Mouse (Mus musculus) brain, embryonic 14.5 days (tissue): Measurements from ENCODE around the gene Lmo7. TPM values are rescaled to one million over a fixed set of nuclear protein-coding genes. Genes with fewer than 3 reads are reported as not detected.

Experiments used
- DNase-seq: peaks from one replicate; pipeline ENCODE4 v3.0.0-alpha.2; 2011; ENCODE audit warnings: low read depth
- CTCF ChIP-seq: fragments of 200-500 bp; IDR thresholded peaks from 2 replicates; pipeline ENCODE4 v1.5.1; 2012; ENCODE audit warnings: inconsistent platforms, mild to moderate bottlenecking, moderate library complexity, borderline replicate concordance; ENCODE audit not compliant: insufficient read depth, insufficient read length; ENCODE audit errors: extremely low read depth
- POLR2A ChIP-seq: fragments of 200-500 bp; IDR thresholded peaks from 2 replicates; pipeline ENCODE4 v1.6.1; 2012; ENCODE audit warnings: mild to moderate bottlenecking, inconsistent platforms, borderline replicate concordance; ENCODE audit not compliant: poor library complexity, insufficient read depth, insufficient read length, severe bottlenecking; ENCODE audit errors: extremely low read depth
- polyA plus RNA-seq: library from polyadenylated mRNA; depleted of rRNA; stranded (reverse); fragments of >200 nt; gene quantifications from 2 replicates; pipeline ENCODE4 v1.2.3, GENCODE M21; 2012

The Lmo7 gene
- polyA plus RNA-seq, 1 experiment = 3.9 TPM

GRCm38 (mm10) chr14:101806058-101806457, 76.3 kb downstream of the Lmo7 start:
- no peak for TF ChIP-seq POLR2A
- TF ChIP-seq CTCF = no peak
- DNase-seq = no peak

- no peak for DNase-seq
- no peak for TF ChIP-seq CTCF
- no peak for TF ChIP-seq POLR2A
Measured at GRCm38 (mm10) chr14:101806607-101807006, 76.8 kb downstream of the Lmo7 start.

GRCm38 (mm10) chr14:101816450-101816849, 86.7 kb downstream of the Lmo7 start:
- DNase-seq = no peak
- TF ChIP-seq POLR2A = no peak
- TF ChIP-seq CTCF = no peak

- TF ChIP-seq POLR2A = no peak
- TF ChIP-seq CTCF = no peak
- DNase-seq = no peak
Measured at GRCm38 (mm10) chr14:101822390-101822789, 92.6 kb downstream of the Lmo7 start.

- no peak for TF ChIP-seq CTCF
- DNase-seq = no peak
Measured at GRCm38 (mm10) chr14:101822871-101823270, 93.1 kb downstream of the Lmo7 start.

- no peak for TF ChIP-seq CTCF
- no peak for DNase-seq
Measured at GRCm38 (mm10) chr14:101829676-101830075, 99.9 kb downstream of the Lmo7 start.

GRCm38 (mm10) chr14:101830116-101830515, 100.4 kb downstream of the Lmo7 start:
- no peak for DNase-seq

GRCm38 (mm10) chr14:101834109-101834508, 104.4 kb downstream of the Lmo7 start:
- TF ChIP-seq CTCF (no peak), POLR2A (no peak)

More at GRCm38 (mm10) chr14:101830116-101830515, 100.4 kb downstream of the Lmo7 start:
- TF ChIP-seq POLR2A = no peak
- no peak for TF ChIP-seq CTCF

GRCm38 (mm10) chr14:101836401-101836800, 106.6 kb downstream of the Lmo7 start:
- no peak for DNase-seq
- no peak for TF ChIP-seq CTCF
- TF ChIP-seq POLR2A = no peak

More at GRCm38 (mm10) chr14:101834109-101834508, 104.4 kb downstream of the Lmo7 start:
- no peak for DNase-seq

- peak; percentile 37 for DNase-seq
- no peak for TF ChIP-seq POLR2A
- TF ChIP-seq CTCF = no peak
Measured at GRCm38 (mm10) chr14:101837176-101837575, 107.4 kb downstream of the Lmo7 start.

- peak; percentile 77 for DNase-seq
- TF ChIP-seq CTCF = no peak
- TF ChIP-seq POLR2A = no peak
Measured at GRCm38 (mm10) chr14:101838231-101838839, 108.6 kb downstream of the Lmo7 start.
